Mouse (Mus musculus): ENCODE data around the gene Slc7a4.
"Not testable (repeated sequence)": the region's sequence is repeated elsewhere in the genome, so short reads cannot be mapped to it uniquely, and the experiment has no call there.

The Slc7a4 gene

GRCm38 (mm10) chr16:17561751-17562208 is 21.2 kb downstream of the Slc7a4 start, which contains the start of gene P2rx6:
TSS of gene P2rx6 (plus strand) at chr16:17561885.
- peak; percentile 27 to 47 for DNase-seq

GRCm38 (mm10) chr16:17561128-17561750 is 21.8 kb downstream of the Slc7a4 start, which contains the start of gene Lrrc74b:
TSS of gene Lrrc74b (minus strand) at chr16:17561247.
- peak; percentile 42 to 69 for DNase-seq

GRCm38 (mm10) chr16:17559396-17560027 is 23.5 kb downstream of the Slc7a4 start:
- DNase-seq, result no peak

GRCm38 (mm10) chr16:17558811-17559210 is 24.2 kb downstream of the Slc7a4 start:
- DNase-seq, result no peak

- peak; percentile 87 to 90 for DNase-seq
Observed at GRCm38 (mm10) chr16:17557947-17558480, 25.0 kb downstream of the Slc7a4 start.

GRCm38 (mm10) chr16:17556907-17557306 is 26.1 kb downstream of the Slc7a4 start:
- DNase-seq, result no peak

- DNase-seq, result no peak
Observed at GRCm38 (mm10) chr16:17556180-17556579, 26.8 kb downstream of the Slc7a4 start.

- DNase-seq, result not testable (repeated sequence)
Observed at GRCm38 (mm10) chr16:17554702-17555101, 28.3 kb downstream of the Slc7a4 start.

- no peak for DNase-seq
Observed at GRCm38 (mm10) chr16:17553910-17554685, 28.9 kb downstream of the Slc7a4 start.

GRCm38 (mm10) chr16:17552837-17553236 is 30.2 kb downstream of the Slc7a4 start:
- no peak for DNase-seq

- DNase-seq, result no peak
Observed at GRCm38 (mm10) chr16:17542632-17543031, 40.4 kb downstream of the Slc7a4 start.

- peak; percentile 49 to 55 for DNase-seq
Observed at GRCm38 (mm10) chr16:17536584-17536983, 46.4 kb downstream of the Slc7a4 start.

GRCm38 (mm10) chr16:17532676-17533329 is 50.2 kb downstream of the Slc7a4 start:
- no peak for DNase-seq

- DNase-seq, result peak; percentile 62 to 63
Observed at GRCm38 (mm10) chr16:17532271-17532670, 50.7 kb downstream of the Slc7a4 start.

GRCm38 (mm10) chr16:17530640-17531288 is 52.2 kb downstream of the Slc7a4 start, which contains the start of gene Thap7:
TSS of gene Thap7 (minus strand) at chr16:17531136.
- peak; percentile 97 to 98 for DNase-seq

GRCm38 (mm10) chr16:17529981-17530586 is 52.9 kb downstream of the Slc7a4 start:
- DNase-seq, result peak in 1 of 2 experiments; percentile 43

- DNase-seq, result no peak
Observed at GRCm38 (mm10) chr16:17528276-17528675, 54.7 kb downstream of the Slc7a4 start.

GRCm38 (mm10) chr16:17527606-17528005 is 55.4 kb downstream of the Slc7a4 start:
- DNase-seq, result no peak

- DNase-seq, result no peak
Observed at GRCm38 (mm10) chr16:17526223-17526622, 56.8 kb downstream of the Slc7a4 start.

GRCm38 (mm10) chr16:17525524-17525923 is 57.5 kb downstream of the Slc7a4 start:
- DNase-seq, result no peak

GRCm38 (mm10) chr16:17524156-17524555 is 58.9 kb downstream of the Slc7a4 start:
- DNase-seq, result no peak

Data from cerebellum, postnatal 14 days (tissue).